Comparison of ENCODE assay signal across 8 mouse cellular contexts in genomic region chr5:64802795-64803719, GRCm38 (mm10). TPM values are rescaled to one million over a fixed set of nuclear protein-coding genes. Genes with fewer than 3 reads are reported as not detected.
DNase-seq lines count a peak whose midpoint lies in the region; ATAC-seq and TF ChIP-seq lines count a peak whose summit lies in the region.

Gene Klf3 (plus strand): TSS chr5:64803388.

- peak within 1 kb of the TSS; percentile 96 for H3K9ac ChIP-seq in heart, embryonic 14.5 days (ENCODE audit: low read length)
- peak within 1 kb of the TSS; percentile 100 for H3K9ac ChIP-seq in liver, embryonic 14.5 days (replicated peaks)
- peak within 1 kb of the TSS; percentile 95 for H3K9ac ChIP-seq in stomach, embryonic 16.5 days (ENCODE audit: low read length)

- H3K4me3 ChIP-seq in forebrain, embryonic 10.5 days: peak within 1 kb of the TSS; percentile 93
- peak within 1 kb of the TSS; percentile 86 to 98 for H3K4me3 ChIP-seq in heart, embryonic 14.5 days (ENCODE audit: control insufficient read depth in 1 of 2, insufficient read depth in 1 of 2, low read depth in 1 of 2, low read length in 2 of 2)
- H3K4me3 ChIP-seq in liver, embryonic 14.5 days (ENCODE audit: insufficient read depth in 1 of 2, low read depth in 2 of 2, low read length in 2 of 2): peak within 1 kb of the TSS; percentile 97 to 98
- peak within 1 kb of the TSS; percentile 80 for H3K4me3 ChIP-seq in stomach, embryonic 16.5 days (replicated peaks; ENCODE audit: low read length)

- H3K27me3 ChIP-seq in forebrain, embryonic 10.5 days (ENCODE audit: poor library complexity, severe bottlenecking): no peaks in the 10 kb centered on the region
- no peaks in the 10 kb centered on the region for H3K27me3 ChIP-seq in heart, embryonic 14.5 days (ENCODE audit: control insufficient read depth, insufficient read depth, low read length)
- peaks cover 6% of the 10 kb centered on the region; the same call in 1 of the 2 replicates for H3K27me3 ChIP-seq in liver, embryonic 14.5 days (ENCODE audit: control insufficient read depth, insufficient read depth, low read length)
- H3K27me3 ChIP-seq in stomach, embryonic 16.5 days (ENCODE audit: control insufficient read depth, insufficient read depth, low read length): no peaks in the 10 kb centered on the region

- H3K4me1 ChIP-seq in forebrain, embryonic 10.5 days: peaks cover 67% of the 10 kb centered on the region
- peaks cover 10 to 26% of the 10 kb centered on the region in 2 experiments for H3K4me1 ChIP-seq in heart, embryonic 14.5 days (ENCODE audit: control insufficient read depth in 2 of 2, insufficient read depth in 2 of 2, low read length in 2 of 2)
- H3K4me1 ChIP-seq in liver, embryonic 14.5 days (replicated peaks; ENCODE audit: control insufficient read depth in 2 of 2, insufficient read depth in 2 of 2, low read length in 1 of 2): peaks cover 33 to 34% of the 10 kb centered on the region in 2 experiments
- H3K4me1 ChIP-seq in stomach, embryonic 16.5 days (ENCODE audit: control insufficient read depth, insufficient read depth, low read length): peaks cover 18% of the 10 kb centered on the region

- DNase-seq in c-Kit-negative CD71-positive TER-119-positive erythroid progenitor cells, embryonic 14.5 days (ENCODE audit: low read depth, low spot score): peak; percentile 92
- DNase-seq in forebrain, embryonic 10.5 days (ENCODE audit: extremely low spot score, low spot score): peak; percentile 90
- DNase-seq in kidney, postnatal 10 days: peak; percentile 96
- DNase-seq in liver, embryonic 14.5 days (ENCODE audit: low read depth in 3 of 3, low spot score in 3 of 3): peak; percentile 88 to 93 (median 92)
- peak; percentile 91 for DNase-seq in neural tube, embryonic 10.5 days (ENCODE audit: extremely low spot score, low spot score)

- peak within 1 kb of the TSS; percentile 85 for H3K4me2 ChIP-seq in heart, embryonic 14.5 days (ENCODE audit: low read length)
- H3K4me2 ChIP-seq in liver, embryonic 14.5 days (ENCODE audit: low read depth): peak within 1 kb of the TSS; percentile 88
- peak within 1 kb of the TSS; percentile 80 for H3K4me2 ChIP-seq in stomach, embryonic 16.5 days (ENCODE audit: low read depth, low read length)

- 0 out of 2 replicates have a peak, but pooled peaks have one; percentile 40 for TF ChIP-seq EP300 in liver, embryonic 14.5 days (IDR thresholded peaks at IDR 0.05; ENCODE audit: low read depth)

- peaks cover 6% of the 10 kb centered on the region; the same call in 1 of the 2 replicates for H3K9me3 ChIP-seq in forebrain, embryonic 10.5 days
- peaks cover 4% of the 10 kb centered on the region; the same call in 1 of the 2 replicates for H3K9me3 ChIP-seq in heart, embryonic 14.5 days (ENCODE audit: control insufficient read depth, low read length)
- no peaks in the 10 kb centered on the region for H3K9me3 ChIP-seq in liver, embryonic 14.5 days (ENCODE audit: control insufficient read depth, low read length)
- H3K9me3 ChIP-seq in stomach, embryonic 16.5 days (replicated peaks; ENCODE audit: control insufficient read depth, low read length): peaks cover 12% of the 10 kb centered on the region; the same call in 1 of the 2 replicates

- peak within 1 kb of the TSS; percentile 99 for H3K27ac ChIP-seq in forebrain, embryonic 10.5 days
- H3K27ac ChIP-seq in heart, embryonic 14.5 days (replicated peaks in 1 of 2; ENCODE audit: control insufficient read depth in 1 of 2, insufficient read depth in 1 of 2, low read depth in 2 of 2, low read length in 2 of 2): peak within 1 kb of the TSS; percentile 97 to 99
- H3K27ac ChIP-seq in liver, embryonic 14.5 days: peak within 1 kb of the TSS; percentile 92
- peak within 1 kb of the TSS; percentile 96 for H3K27ac ChIP-seq in stomach, embryonic 16.5 days (ENCODE audit: low read length)

- peak; percentile 66 for ATAC-seq in CD4-positive, CD25-positive, alpha-beta regulatory T cell, adult 4 months
- ATAC-seq in heart, embryonic 14.5 days (ENCODE audit: insufficient number of reproducible peaks, insufficient read depth, low FRiP score, low read depth): peak; percentile 93
- ATAC-seq in liver, embryonic 14.5 days (ENCODE audit: insufficient read depth): peak; percentile 93
- ATAC-seq in stomach, embryonic 16.5 days (ENCODE audit: insufficient read depth, low FRiP score): peak; percentile 96

- H3K36me3 ChIP-seq in forebrain, embryonic 10.5 days (replicated peaks): peaks cover 13% of the 10 kb centered on the region
- no peaks in the 10 kb centered on the region for H3K36me3 ChIP-seq in heart, embryonic 14.5 days (ENCODE audit: control insufficient read depth, insufficient read depth, low read length)
- no peaks in the 10 kb centered on the region; the same call in 1 of the 2 replicates for H3K36me3 ChIP-seq in liver, embryonic 14.5 days (replicated peaks; ENCODE audit: control insufficient read depth, insufficient read depth, low read depth)
- no peaks in the 10 kb centered on the region for H3K36me3 ChIP-seq in stomach, embryonic 16.5 days (ENCODE audit: control insufficient read depth, insufficient read depth, low read length)

- peak; percentile 25; the same call in 1 of the 2 replicates for TF ChIP-seq CTCF in liver, embryonic 14.5 days (IDR thresholded peaks at IDR 0.05; ENCODE audit: low read depth)

- under 1% methylated on average over 71 of the region's 116 CpGs for WGBS in forebrain, embryonic 10.5 days
- 1% methylated on average over 68 of the region's 116 CpGs for WGBS in heart, embryonic 14.5 days
- WGBS in liver, embryonic 14.5 days (ENCODE audit: insufficient replicate concordance): under 1% methylated on average over 92 of the region's 116 CpGs
- under 1% methylated on average over 96 of the region's 116 CpGs for WGBS in stomach, embryonic 16.5 days

RNA-seq across cellular contexts. Expression of gene Klf3, which starts in this region (rescaled TPM):
- 10 to 100 TPM; 81.0 to 99.7 TPM for polyA plus RNA-seq in CD4-positive, CD25-positive, alpha-beta regulatory T cell, adult 4 months (2017; shearing (Covaris generic))
- polyA plus RNA-seq in forebrain, embryonic 10.5 days (2016; fragmentation: Nextera tagmentation; extraction: Ambion mirVana): 43.0 and 50.0 TPM in 2 replicates
- polyA plus RNA-seq in heart, embryonic 14.5 days (2014; fragmentation: Nextera tagmentation; extraction: Ambion mirVana): 51.9 and 52.1 TPM in 2 replicates
- polyA plus RNA-seq in liver, embryonic 14.5 days (2012; rRNA removed): 34.2 and 42.8 TPM in 2 replicates
- polyA plus RNA-seq in liver, embryonic 14.5 days (2014; fragmentation: Nextera tagmentation; extraction: Ambion mirVana): 69.8 and 83.9 TPM in 2 replicates
- 63.7 and 66.8 TPM in 2 replicates for polyA plus RNA-seq in stomach, embryonic 16.5 days (2015; fragmentation: Nextera tagmentation; extraction: Ambion mirVana)

Comparison
In these comparisons a context has a peak if more than half of its experiments do, and no peak if none do; other contexts are left out.
1. Peak in every context shown above with its lines: DNase-seq, ATAC-seq, H3K4me3 ChIP-seq and H3K27ac ChIP-seq.